Mouse (Mus musculus) testis, adult 2 months (tissue): ENCODE measurements at regions not wholly inside any gene's neighbourhood (a gene's known extent, or its start where the extent isn't known, plus 50 kb on each side); places are given as distances from the start of the nearest gene placed in this dataset.

Experiments used
- CTCF ChIP-seq: fragments of 200-500 bp; IDR thresholded peaks from 2 replicates; pipeline ENCODE4 v1.5.1; 2012; ENCODE audit warnings: low read depth, mild to moderate bottlenecking, inconsistent platforms, low read length, moderate library complexity; ENCODE audit not compliant: control insufficient read depth, insufficient read depth, insufficient replicate concordance
- POLR2A ChIP-seq: fragments of 200-500 bp; IDR thresholded peaks from 2 replicates; pipeline ENCODE4 v1.6.1; 2012; ENCODE audit warnings: low read depth, mild to moderate bottlenecking, inconsistent platforms, low read length, moderate library complexity; ENCODE audit not compliant: control insufficient read depth

GRCm38 (mm10) chr12:45614074-45614473 is 539.6 kb upstream of the Stxbp6 start:
- TF ChIP-seq POLR2A (no peak), CTCF (no peak)
